Mouse (Mus musculus): ENCODE data around the gene Retreg2.

DNA sequence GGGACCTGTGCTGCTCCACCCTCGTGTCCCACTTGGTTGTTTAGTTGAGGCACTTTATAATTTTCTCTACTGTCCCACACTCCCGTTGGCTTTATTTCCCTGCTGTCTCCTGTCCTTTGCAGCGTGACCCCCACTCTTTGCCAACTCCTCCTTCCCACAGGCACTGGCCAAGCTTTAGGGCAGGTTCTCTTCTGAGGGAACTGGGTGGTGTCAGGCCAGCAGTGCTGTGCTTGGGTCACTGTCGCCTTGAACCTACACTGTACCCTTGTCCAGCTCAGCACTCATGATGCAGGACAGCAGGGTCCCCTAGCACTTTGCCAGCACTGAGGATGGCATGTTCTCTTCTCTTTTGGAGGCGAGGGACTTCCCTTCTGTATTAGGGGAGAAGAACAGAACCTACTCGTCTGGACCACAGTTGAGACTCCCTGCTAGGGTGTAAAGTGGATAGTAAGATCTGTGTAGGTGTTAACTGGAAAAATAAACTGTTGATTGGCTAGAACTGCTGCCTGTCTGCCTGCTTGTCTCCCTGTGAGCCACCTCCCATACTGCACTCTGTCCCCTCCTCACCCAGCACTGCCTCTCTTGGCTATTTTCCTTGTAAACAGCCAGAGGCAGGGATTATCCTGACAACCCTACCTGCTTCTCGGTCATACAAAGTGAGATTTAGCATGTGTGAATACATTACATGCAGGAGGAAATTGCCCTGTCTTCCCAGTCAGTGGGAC, 5.0 kb downstream of the Retreg2 start:
- TF ChIP-seq CTCF (IDR thresholded peaks at IDR 0.05; ENCODE audit: control insufficient read depth, insufficient read depth, low read length) (no peak), POLR2A (IDR thresholded peaks at IDR 0.05; ENCODE audit: borderline replicate concordance, control insufficient read depth, low read depth, low read length) (no peak)

Data from bone marrow, adult 2 months (tissue).